In genomic region chr7:99926916-99927714, GRCm38 (mm10) we compare ENCODE assay signal across 9 mouse cellular contexts. TPM values are rescaled to one million over a fixed set of nuclear protein-coding genes. Genes with fewer than 3 reads are reported as not detected.
DNase-seq lines count a peak whose midpoint lies in the region; ATAC-seq lines count a peak whose summit lies in the region.
"Had no signal": no experiment of that assay in that cellular context is flagged by ENCODE, and none has a peak within 500 bp of the region (broad histone marks: within the 10 kb centered on the region; RNA-seq: fewer than 3 reads in every experiment).

No protein-coding gene starts in this region.

- ATAC-seq in neural tube, embryonic 15.5 days (ENCODE audit: low FRiP score) = no peak
- ATAC-seq in erythroblast, adult 5-6 weeks (replicated peaks; ENCODE audit: low FRiP score, poor library complexity, severe bottlenecking) = no peak

- intact Hi-C loops in heart, postnatal 14 days (cut with DNase I) = loop anchor here (1.0 to 10.0 kb wide), 2 partner anchors 55 to 188 kb away; no protein-coding TSS in a partner anchor
- intact Hi-C loops in left cerebral cortex, postnatal 10 days (cut with DNase I) = loop anchor here (5.0 kb wide), 1 partner anchor 55 kb away; the partner anchor contains the start of gene Rnf169

- no peaks in the 10 kb centered on the region for H3K9me3 ChIP-seq in neural tube, embryonic 15.5 days (replicated peaks)

- peaks cover 46% of the 10 kb centered on the region for H3K36me3 ChIP-seq in neural tube, embryonic 15.5 days

- no peak overlapping the region for H3K27ac ChIP-seq in neural tube, embryonic 15.5 days (replicated peaks)

- H3K4me1 ChIP-seq in neural tube, embryonic 15.5 days = no peaks in the 10 kb centered on the region

- H3K4me2 ChIP-seq in neural tube, embryonic 15.5 days = no peak overlapping the region

- no peak overlapping the region for H3K9ac ChIP-seq in neural tube, embryonic 15.5 days (replicated peaks)

- H3K27me3 ChIP-seq in neural tube, embryonic 15.5 days (replicated peaks) = no peaks in the 10 kb centered on the region

- peak; percentile 36 for DNase-seq in neural tube, embryonic 10.5 days (ENCODE audit: extremely low spot score, low spot score)
- peak; percentile 64 to 71 for DNase-seq in adrenal gland, adult 18-20 months (ENCODE audit: low spot score in 2 of 2)
- peak; percentile 77 for DNase-seq in embryo, embryonic 10.5 days (ENCODE audit: low spot score)
- peak; percentile 73 to 77 for DNase-seq in heart, postnatal 14 days
- peak; percentile 52 to 77 for DNase-seq in left cerebral cortex, postnatal 10 days (ENCODE audit: extremely low spot score in 1 of 2, low spot score in 2 of 2)
- DNase-seq in right cerebral cortex, adult 18-20 months = peak; percentile 77

- no peak overlapping the region for H3K4me3 ChIP-seq in neural tube, embryonic 15.5 days (replicated peaks)
- H3K4me3 ChIP-seq: erythroblast, embryonic 14.5 days had no signal

- WGBS in neural tube, embryonic 15.5 days = 76% methylated on average over 10 of the region's 10 CpGs

RNA-seq across cellular contexts. Expression of gene Rnf169, which starts 53.1 kb away (rescaled TPM):
- 4.2 and 4.6 TPM in 2 replicates for polyA plus RNA-seq in neural tube, embryonic 15.5 days (2015; fragmentation: Nextera tagmentation; extraction: Ambion mirVana)
- total RNA-seq in adrenal gland, adult 18-20 months (2021) = 10 to 100 TPM; 14.0 to 17.6 TPM
- 10 to 100 TPM; 14.7 TPM for total RNA-seq in heart, postnatal 14 days (2021)
- total RNA-seq in left cerebral cortex, postnatal 10 days (2021) = 10 to 100 TPM; 38.3 to 39.4 TPM
- total RNA-seq in erythroblast, adult 5-6 weeks (2015; ENCODE audit: low replicate concordance) = 2.3 and 5.6 TPM in 2 replicates
- 4.0 and 5.3 TPM in 2 replicates for total RNA-seq in erythroblast, adult 5-6 weeks (2017; ENCODE audit: low replicate concordance)
